Mouse (Mus musculus) liver, embryonic 16.5 days (tissue): ENCODE data around the gene Tbc1d9. TPM values are rescaled to one million over a fixed set of nuclear protein-coding genes. Genes with fewer than 3 reads are reported as not detected.

Source experiments
- ATAC-seq: fragments of 200-750 bp; cut with Nextera tagmentation; 2 replicates; pipeline ENCODE4 v1.8.0; 2017; ENCODE audit warnings: low read depth, mild to moderate bottlenecking, moderate number of reproducible peaks, moderate library complexity
- H3K27ac ChIP-seq: fragments of 300-500 bp; sonication (generic); 2 replicates; pipeline ENCODE4 v1.5.1; 2014; ENCODE audit warnings: mild to moderate bottlenecking, low read length
- H3K27me3 ChIP-seq: fragments of 300-500 bp; sonication (generic); 2 replicates; pipeline ENCODE4 v1.6.1; 2014; ENCODE audit warnings: low read depth, low read length, mixed read lengths; ENCODE audit not compliant: control insufficient read depth, insufficient read depth
- H3K36me3 ChIP-seq: fragments of 300-500 bp; sonication (generic); 2 replicates; pipeline ENCODE4 v1.6.1; 2014; ENCODE audit warnings: mild to moderate bottlenecking; ENCODE audit not compliant: control insufficient read depth, insufficient read depth
- H3K4me1 ChIP-seq: fragments of 300-500 bp; sonication (generic); 2 replicates; pipeline ENCODE4 v1.6.1; 2014; ENCODE audit warnings: low read depth, low read length, mixed read lengths; ENCODE audit not compliant: control insufficient read depth
- H3K4me2 ChIP-seq: fragments of 300-500 bp; sonication (generic); 2 replicates; pipeline ENCODE4 v1.6.1; 2014; ENCODE audit warnings: low read depth, low read length, mixed read lengths
- H3K4me3 ChIP-seq: fragments of 300-500 bp; sonication (generic); 2 replicates; pipeline ENCODE4 v1.5.1; 2014; ENCODE audit warnings: low read depth, mild to moderate bottlenecking, low read length
- H3K9ac ChIP-seq: fragments of 300-500 bp; sonication (generic); 2 replicates; pipeline ENCODE4 v1.6.1; 2014; ENCODE audit warnings: low read depth, low read length
- H3K9me3 ChIP-seq: fragments of 300-500 bp; sonication (generic); replicated peaks from 2 replicates; pipeline ENCODE4 v1.6.1; 2016; ENCODE audit warnings: low read length; ENCODE audit not compliant: control insufficient read depth
- WGBS: fragments of 180-500 bp; shearing (Covaris S2); extraction: QIAGEN DNeasy Blood & Tissue Kit; methylation state at CpG from one replicate; pipeline ENCODE4 v1.1.7; 2014; ENCODE audit not compliant: insufficient replicate concordance; 5-methylcytosine and 5-hydroxymethylcytosine counted together
- polyA plus RNA-seq: library from polyadenylated mRNA; unstranded; fragments of >200 nt; fragmentation: Nextera tagmentation; extraction: Ambion mirVana; gene quantifications from 2 replicates; pipeline ENCODE4 v1.2.1, GENCODE M21; 2015

Gene Tbc1d9
- polyA plus RNA-seq, 1 experiment from 2014 or later: 0.61 TPM

GRCm38 (mm10) chr8:83233099-83233498 lies 67.9 kb downstream of the Tbc1d9 start:
- no peak for ATAC-seq
- H3K9ac ChIP-seq: no peak overlapping the region
- H3K27me3 ChIP-seq: no peaks in the 10 kb centered on the region
- WGBS: 75% methylated on average over 4 of the region's 4 CpGs
- no peaks in the 10 kb centered on the region for H3K4me1 ChIP-seq
- H3K4me2 ChIP-seq: no peak overlapping the region
- H3K27ac ChIP-seq: no peak overlapping the region
- no peak overlapping the region for H3K4me3 ChIP-seq
- no peaks in the 10 kb centered on the region for H3K36me3 ChIP-seq
- H3K9me3 ChIP-seq: no peaks in the 10 kb centered on the region

GRCm38 (mm10) chr8:83239341-83239740 lies 74.2 kb downstream of the Tbc1d9 start:
- no peaks in the 10 kb centered on the region for H3K9me3 ChIP-seq
- H3K4me1 ChIP-seq: no peaks in the 10 kb centered on the region
- no peaks in the 10 kb centered on the region for H3K36me3 ChIP-seq
- H3K27ac ChIP-seq: no peak overlapping the region
- H3K4me2 ChIP-seq: no peak overlapping the region
- no peak for ATAC-seq
- no peak overlapping the region for H3K4me3 ChIP-seq
- no peaks in the 10 kb centered on the region for H3K27me3 ChIP-seq
- no peak overlapping the region for H3K9ac ChIP-seq

- no peak overlapping the region for H3K9ac ChIP-seq
- H3K4me1 ChIP-seq: no peaks in the 10 kb centered on the region
- no peaks in the 10 kb centered on the region for H3K9me3 ChIP-seq
- H3K4me3 ChIP-seq: no peak overlapping the region
- ATAC-seq: no peak
- no peak overlapping the region for H3K4me2 ChIP-seq
- H3K36me3 ChIP-seq: no peaks in the 10 kb centered on the region
- no peak overlapping the region for H3K27ac ChIP-seq
- H3K27me3 ChIP-seq: no peaks in the 10 kb centered on the region
- WGBS: 48% methylated on average over 7 of the region's 7 CpGs
These were observed 79.0 kb downstream of the Tbc1d9 start for GRCm38 (mm10) chr8:83244151-83244550.

- 72% methylated on average over 6 of the region's 6 CpGs for WGBS
- no peaks in the 10 kb centered on the region for H3K4me1 ChIP-seq
- no peaks in the 10 kb centered on the region for H3K36me3 ChIP-seq
- no peak overlapping the region for H3K27ac ChIP-seq
- H3K9me3 ChIP-seq: no peaks in the 10 kb centered on the region
- ATAC-seq: no peak
- H3K4me3 ChIP-seq: no peak overlapping the region
- no peak overlapping the region for H3K4me2 ChIP-seq
- no peaks in the 10 kb centered on the region for H3K27me3 ChIP-seq
- no peak overlapping the region for H3K9ac ChIP-seq
These were observed 85.7 kb downstream of the Tbc1d9 start for GRCm38 (mm10) chr8:83250858-83251257.

- no peak overlapping the region for H3K4me2 ChIP-seq
- H3K27ac ChIP-seq: no peak overlapping the region
- no peak for ATAC-seq
- no peaks in the 10 kb centered on the region for H3K9me3 ChIP-seq
- no peaks in the 10 kb centered on the region for H3K4me1 ChIP-seq
- H3K9ac ChIP-seq: no peak overlapping the region
- no peaks in the 10 kb centered on the region for H3K27me3 ChIP-seq
- H3K36me3 ChIP-seq: no peaks in the 10 kb centered on the region
- no peak overlapping the region for H3K4me3 ChIP-seq
- WGBS: 72% methylated on average over 14 of the region's 14 CpGs
These were observed 86.5 kb downstream of the Tbc1d9 start for GRCm38 (mm10) chr8:83251362-83252246.

- Histone ChIP-seq H3K4me2 (no peak overlapping the region), H3K4me1 (no peaks in the 10 kb centered on the region), H3K27ac (no peak overlapping the region), H3K4me3 (no peak overlapping the region), H3K9ac (no peak overlapping the region), H3K27me3 (no peaks in the 10 kb centered on the region), H3K36me3 (no peaks in the 10 kb centered on the region), H3K9me3 (no peaks in the 10 kb centered on the region)
- WGBS: 43% methylated on average over 5 of the region's 5 CpGs
- no peak for ATAC-seq
These were observed 87.6 kb downstream of the Tbc1d9 start for GRCm38 (mm10) chr8:83252791-83253190.

GRCm38 (mm10) chr8:83257631-83258030 lies 92.5 kb downstream of the Tbc1d9 start:
- Histone ChIP-seq H3K4me1 (no peaks in the 10 kb centered on the region), H3K4me2 (no peak overlapping the region), H3K4me3 (no peak overlapping the region), H3K9ac (no peak overlapping the region), H3K9me3 (no peaks in the 10 kb centered on the region), H3K36me3 (no peaks in the 10 kb centered on the region), H3K27me3 (no peaks in the 10 kb centered on the region), H3K27ac (no peak overlapping the region)
- WGBS: 70% methylated on average over 5 of the region's 5 CpGs
- no peak for ATAC-seq

- WGBS: 64% methylated on average over 16 of the region's 16 CpGs
- Histone ChIP-seq H3K9me3 (no peaks in the 10 kb centered on the region), H3K36me3 (no peaks in the 10 kb centered on the region), H3K4me2 (no peak overlapping the region), H3K4me3 (no peak overlapping the region), H3K4me1 (no peaks in the 10 kb centered on the region), H3K9ac (no peak overlapping the region), H3K27ac (no peak overlapping the region), H3K27me3 (no peaks in the 10 kb centered on the region)
- peak; percentile 64 for ATAC-seq
These were observed 95.5 kb downstream of the Tbc1d9 start for GRCm38 (mm10) chr8:83260418-83261215.

GRCm38 (mm10) chr8:83271172-83271571 lies 106.0 kb downstream of the Tbc1d9 start:
- H3K9me3 ChIP-seq: no peaks in the 10 kb centered on the region
- no peak overlapping the region for H3K4me3 ChIP-seq

More at GRCm38 (mm10) chr8:83271172-83271571, 106.0 kb downstream of the Tbc1d9 start:
- no peaks in the 10 kb centered on the region for H3K36me3 ChIP-seq
- H3K4me1 ChIP-seq: no peaks in the 10 kb centered on the region
- no peak overlapping the region for H3K27ac ChIP-seq
- no peak overlapping the region for H3K9ac ChIP-seq
- no peak for ATAC-seq
- WGBS: 77% methylated on average over 14 of the region's 14 CpGs
- H3K4me2 ChIP-seq: no peak overlapping the region
- no peaks in the 10 kb centered on the region for H3K27me3 ChIP-seq
